Mouse (Mus musculus): ENCODE data around the gene Axin1. TPM values are rescaled to one million over a fixed set of nuclear protein-coding genes. Genes with fewer than 3 reads are reported as not detected.

Gene Axin1
- polyA plus RNA-seq, 1 experiment, result 41.0 TPM

DNA sequence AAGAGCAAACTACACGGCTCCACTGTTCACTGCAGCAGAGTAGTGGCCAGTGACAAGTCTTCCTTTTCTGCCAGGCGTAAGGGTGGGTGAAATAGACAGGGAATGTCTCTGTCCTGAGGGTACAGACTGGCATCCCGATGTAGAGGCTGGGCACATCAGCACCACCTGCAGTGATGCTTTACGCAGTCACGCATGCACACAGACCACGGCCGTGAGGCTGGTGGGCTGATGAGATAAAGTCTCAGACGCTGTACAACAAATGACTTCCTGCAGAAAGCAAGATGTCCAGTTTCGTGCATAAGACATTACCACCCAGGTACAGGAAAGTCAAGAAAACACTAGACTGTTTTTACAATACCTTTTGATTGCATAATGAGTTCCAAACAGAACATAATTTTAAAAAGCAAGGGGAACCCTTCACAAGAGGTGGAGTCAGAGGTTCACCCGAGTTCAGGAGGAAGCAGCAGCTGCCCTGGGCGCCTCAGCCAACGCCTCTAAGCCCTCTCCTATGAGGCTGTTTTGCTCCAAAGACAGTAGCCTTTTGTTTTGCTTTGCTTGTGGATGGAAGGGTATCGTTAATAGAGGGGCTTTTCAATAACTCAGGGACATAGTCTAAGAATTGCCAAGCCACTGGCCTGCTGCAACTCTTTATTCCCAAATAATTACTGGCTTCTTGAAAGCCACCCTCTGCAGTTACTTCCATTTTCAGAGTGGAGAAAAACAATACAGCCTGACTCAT, 96.8 kb downstream of the Axin1 start:
- no peak overlapping the region for H3K9ac ChIP-seq (ENCODE audit: low read depth, poor library complexity, severe bottlenecking)
- no peaks in the 10 kb centered on the region for H3K4me1 ChIP-seq (ENCODE audit: control insufficient read depth, insufficient read depth, low read length)
- H3K27ac ChIP-seq (ENCODE audit: insufficient read depth, low read length), result no peak overlapping the region
- no peak overlapping the region for H3K4me3 ChIP-seq (ENCODE audit: low read depth, low read length)
- TF ChIP-seq EP300 (IDR thresholded peaks at IDR 0.05; ENCODE audit: insufficient read depth, low read depth, low read length), result no peak
- no peak for TF ChIP-seq POLR2A (IDR thresholded peaks at IDR 0.05; ENCODE audit: insufficient read depth, low read length)
- no peak for TF ChIP-seq CTCF (IDR thresholded peaks at IDR 0.05; ENCODE audit: low read depth, low read length)
- no peaks in the 10 kb centered on the region for H3K9me3 ChIP-seq (replicated peaks; ENCODE audit: control insufficient read depth, insufficient read depth, low read length, poor library complexity, severe bottlenecking)
- H3K36me3 ChIP-seq (ENCODE audit: control insufficient read depth, insufficient read depth, low read length, poor library complexity, severe bottlenecking), result no peaks in the 10 kb centered on the region
- no peaks in the 10 kb centered on the region for H3K27me3 ChIP-seq (ENCODE audit: control insufficient read depth, insufficient read depth, low read length, poor library complexity, severe bottlenecking)

GRCm38 (mm10) chr17:26237667-26238066, 99.2 kb downstream of the Axin1 start:
- no peak overlapping the region for H3K27ac ChIP-seq (ENCODE audit: insufficient read depth, low read length)

DNA sequence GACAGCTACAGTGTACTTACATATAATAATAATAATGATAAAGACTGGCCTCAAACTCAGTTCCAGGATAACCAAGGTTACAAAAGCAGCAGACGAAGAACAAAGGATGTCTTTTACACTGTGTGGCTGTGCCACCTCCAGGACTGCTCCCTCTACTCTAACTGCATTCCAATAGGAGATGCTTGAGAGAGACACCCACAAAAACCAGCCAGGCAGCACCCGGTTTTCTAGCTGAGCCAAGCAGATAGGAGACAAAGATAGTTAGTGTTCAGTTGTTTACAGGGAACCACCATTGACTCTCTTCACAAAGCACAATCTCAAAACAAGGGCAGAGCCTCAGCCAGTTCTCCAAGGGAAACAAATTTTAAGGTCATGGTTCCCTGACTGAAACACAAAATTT, 101.1 kb downstream of the Axin1 start:
- no peaks in the 10 kb centered on the region for H3K36me3 ChIP-seq (ENCODE audit: control insufficient read depth, insufficient read depth, low read length, poor library complexity, severe bottlenecking)
- H3K9me3 ChIP-seq (replicated peaks; ENCODE audit: control insufficient read depth, insufficient read depth, low read length, poor library complexity, severe bottlenecking), result no peaks in the 10 kb centered on the region
- H3K27ac ChIP-seq (ENCODE audit: insufficient read depth, low read length), result no peak overlapping the region
- no peaks in the 10 kb centered on the region for H3K4me1 ChIP-seq (ENCODE audit: control insufficient read depth, insufficient read depth, low read length)
- no peak for TF ChIP-seq CTCF (IDR thresholded peaks at IDR 0.05; ENCODE audit: low read depth, low read length)
- TF ChIP-seq POLR2A (IDR thresholded peaks at IDR 0.05; ENCODE audit: insufficient read depth, low read length), result no peak
- no peak for TF ChIP-seq EP300 (IDR thresholded peaks at IDR 0.05; ENCODE audit: insufficient read depth, low read depth, low read length)
- H3K27me3 ChIP-seq (ENCODE audit: control insufficient read depth, insufficient read depth, low read length, poor library complexity, severe bottlenecking), result no peaks in the 10 kb centered on the region
- no peak overlapping the region for H3K4me3 ChIP-seq (ENCODE audit: low read depth, low read length)
- H3K9ac ChIP-seq (ENCODE audit: low read depth, poor library complexity, severe bottlenecking), result no peak overlapping the region

More at GRCm38 (mm10) chr17:26237667-26238066, 99.2 kb downstream of the Axin1 start:
- TF ChIP-seq POLR2A (IDR thresholded peaks at IDR 0.05; ENCODE audit: insufficient read depth, low read length) (no peak), EP300 (IDR thresholded peaks at IDR 0.05; ENCODE audit: insufficient read depth, low read depth, low read length) (no peak), CTCF (IDR thresholded peaks at IDR 0.05; ENCODE audit: low read depth, low read length) (no peak)
- Histone ChIP-seq H3K9me3 (replicated peaks; ENCODE audit: control insufficient read depth, insufficient read depth, low read length, poor library complexity, severe bottlenecking) (no peaks in the 10 kb centered on the region), H3K36me3 (ENCODE audit: control insufficient read depth, insufficient read depth, low read length, poor library complexity, severe bottlenecking) (no peaks in the 10 kb centered on the region), H3K4me1 (ENCODE audit: control insufficient read depth, insufficient read depth, low read length) (no peaks in the 10 kb centered on the region), H3K9ac (ENCODE audit: low read depth, poor library complexity, severe bottlenecking) (no peak overlapping the region), H3K4me3 (ENCODE audit: low read depth, low read length) (no peak overlapping the region), H3K27me3 (ENCODE audit: control insufficient read depth, insufficient read depth, low read length, poor library complexity, severe bottlenecking) (no peaks in the 10 kb centered on the region)

DNA sequence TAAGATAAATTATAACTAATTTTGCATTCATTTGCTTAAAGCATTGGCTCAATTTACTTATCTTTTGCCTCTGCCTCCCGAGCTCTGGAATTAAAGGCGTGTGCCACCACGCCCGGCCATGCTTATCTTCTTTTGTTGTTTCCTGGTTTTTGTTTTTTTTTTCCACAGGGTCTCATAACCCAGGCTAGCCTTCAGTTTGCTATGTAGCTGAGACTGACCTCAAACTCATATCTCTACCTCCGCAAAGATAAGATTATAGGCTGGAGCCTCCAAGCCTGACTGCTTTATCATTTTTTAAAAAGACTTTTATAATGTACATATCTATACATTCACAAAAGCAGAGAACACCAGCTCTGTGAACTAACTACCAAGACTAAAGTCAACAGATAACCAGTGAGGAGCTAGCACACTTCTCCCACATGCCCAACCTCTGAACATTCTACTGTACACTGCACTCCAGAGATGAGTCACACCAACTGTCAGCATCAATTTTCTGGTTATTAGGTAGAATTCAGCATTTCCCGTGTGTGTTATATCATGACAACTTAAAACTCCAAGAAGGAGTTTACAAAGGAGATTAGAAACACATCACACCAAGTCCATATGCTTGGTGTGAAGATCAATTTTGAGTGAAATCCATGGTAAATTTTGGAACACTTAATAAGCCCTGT, 101.8 kb downstream of the Axin1 start:
- TF ChIP-seq EP300 (IDR thresholded peaks at IDR 0.05; ENCODE audit: insufficient read depth, low read depth, low read length) (no peak), CTCF (IDR thresholded peaks at IDR 0.05; ENCODE audit: low read depth, low read length) (no peak), POLR2A (IDR thresholded peaks at IDR 0.05; ENCODE audit: insufficient read depth, low read length) (no peak)
- no peak overlapping the region for H3K9ac ChIP-seq (ENCODE audit: low read depth, poor library complexity, severe bottlenecking)
- H3K27me3 ChIP-seq (ENCODE audit: control insufficient read depth, insufficient read depth, low read length, poor library complexity, severe bottlenecking), result no peaks in the 10 kb centered on the region
- no peak overlapping the region for H3K4me3 ChIP-seq (ENCODE audit: low read depth, low read length)
- H3K27ac ChIP-seq (ENCODE audit: insufficient read depth, low read length), result no peak overlapping the region
- no peaks in the 10 kb centered on the region for H3K4me1 ChIP-seq (ENCODE audit: control insufficient read depth, insufficient read depth, low read length)
- no peaks in the 10 kb centered on the region for H3K36me3 ChIP-seq (ENCODE audit: control insufficient read depth, insufficient read depth, low read length, poor library complexity, severe bottlenecking)
- no peaks in the 10 kb centered on the region for H3K9me3 ChIP-seq (replicated peaks; ENCODE audit: control insufficient read depth, insufficient read depth, low read length, poor library complexity, severe bottlenecking)

GRCm38 (mm10) chr17:26240990-26241389, 102.5 kb downstream of the Axin1 start:
- no peak overlapping the region for H3K4me3 ChIP-seq (ENCODE audit: low read depth, low read length)
- TF ChIP-seq CTCF (IDR thresholded peaks at IDR 0.05; ENCODE audit: low read depth, low read length) (no peak), POLR2A (IDR thresholded peaks at IDR 0.05; ENCODE audit: insufficient read depth, low read length) (no peak), EP300 (IDR thresholded peaks at IDR 0.05; ENCODE audit: insufficient read depth, low read depth, low read length) (no peak)
- H3K9me3 ChIP-seq (replicated peaks; ENCODE audit: control insufficient read depth, insufficient read depth, low read length, poor library complexity, severe bottlenecking), result no peaks in the 10 kb centered on the region
- no peaks in the 10 kb centered on the region for H3K4me1 ChIP-seq (ENCODE audit: control insufficient read depth, insufficient read depth, low read length)
- no peaks in the 10 kb centered on the region for H3K36me3 ChIP-seq (ENCODE audit: control insufficient read depth, insufficient read depth, low read length, poor library complexity, severe bottlenecking)
- no peak overlapping the region for H3K27ac ChIP-seq (ENCODE audit: insufficient read depth, low read length)
- H3K9ac ChIP-seq (ENCODE audit: low read depth, poor library complexity, severe bottlenecking), result no peak overlapping the region
- no peaks in the 10 kb centered on the region for H3K27me3 ChIP-seq (ENCODE audit: control insufficient read depth, insufficient read depth, low read length, poor library complexity, severe bottlenecking)
